Mouse (Mus musculus): Measurements from ENCODE around the gene Tuba1a. TPM values are rescaled to one million over a fixed set of nuclear protein-coding genes. Genes with fewer than 3 reads are reported as not detected.
"Not testable (repeated sequence)": the region's sequence is repeated elsewhere in the genome, so short reads cannot be mapped to it uniquely, and the experiment has no call there.

The Tuba1a gene
- polyA plus RNA-seq, 1 experiment from 2014 or later: 895 TPM

GRCm38 (mm10) chr15:98957475-98957874 lies 4.0 kb upstream of the Tuba1a start:
- Histone ChIP-seq H3K4me2 (ENCODE audit: low read depth, low read length) (no peak overlapping the region), H3K27me3 (replicated peaks; ENCODE audit: control insufficient read depth, insufficient read depth, low read length) (no peaks in the 10 kb centered on the region), H3K4me3 (ENCODE audit: low read length) (no peak overlapping the region), H3K9ac (ENCODE audit: low read depth, low read length) (no peak overlapping the region), H3K36me3 (ENCODE audit: control insufficient read depth, insufficient read depth, low read length) (no peaks in the 10 kb centered on the region), H3K4me1 (ENCODE audit: control insufficient read depth, insufficient read depth, low read length) (no peaks in the 10 kb centered on the region), H3K27ac (ENCODE audit: low read length) (no peak overlapping the region), H3K9me3 (ENCODE audit: control insufficient read depth, low read length) (no peaks in the 10 kb centered on the region)
- no peak for ATAC-seq
- WGBS: 71% methylated on average over 5 of the region's 5 CpGs

GRCm38 (mm10) chr15:98956000-98956399 lies 2.5 kb upstream of the Tuba1a start:
- no peak overlapping the region for H3K9ac ChIP-seq (ENCODE audit: low read depth, low read length)
- 89% methylated on average over 4 of the region's 4 CpGs for WGBS
- H3K9me3 ChIP-seq (ENCODE audit: control insufficient read depth, low read length): no peaks in the 10 kb centered on the region
- no peaks in the 10 kb centered on the region for H3K27me3 ChIP-seq (replicated peaks; ENCODE audit: control insufficient read depth, insufficient read depth, low read length)
- no peak overlapping the region for H3K4me2 ChIP-seq (ENCODE audit: low read depth, low read length)
- no peak overlapping the region for H3K4me3 ChIP-seq (ENCODE audit: low read length)
- ATAC-seq: no peak
- no peaks in the 10 kb centered on the region for H3K4me1 ChIP-seq (ENCODE audit: control insufficient read depth, insufficient read depth, low read length)
- H3K27ac ChIP-seq (ENCODE audit: low read length): no peak overlapping the region
- no peaks in the 10 kb centered on the region for H3K36me3 ChIP-seq (ENCODE audit: control insufficient read depth, insufficient read depth, low read length)

- no peak overlapping the region for H3K27ac ChIP-seq (ENCODE audit: low read length)
- no peak overlapping the region for H3K4me2 ChIP-seq (ENCODE audit: low read depth, low read length)
- H3K27me3 ChIP-seq (replicated peaks; ENCODE audit: control insufficient read depth, insufficient read depth, low read length): no peaks in the 10 kb centered on the region
- no peak for ATAC-seq
- no peak overlapping the region for H3K9ac ChIP-seq (ENCODE audit: low read depth, low read length)
- WGBS: 79% methylated on average over 4 of the region's 4 CpGs
- H3K4me1 ChIP-seq (ENCODE audit: control insufficient read depth, insufficient read depth, low read length): no peaks in the 10 kb centered on the region
- H3K4me3 ChIP-seq (ENCODE audit: low read length): no peak overlapping the region
- no peaks in the 10 kb centered on the region for H3K36me3 ChIP-seq (ENCODE audit: control insufficient read depth, insufficient read depth, low read length)
- H3K9me3 ChIP-seq (ENCODE audit: control insufficient read depth, low read length): no peaks in the 10 kb centered on the region
These were observed 1.8 kb upstream of the Tuba1a start for GRCm38 (mm10) chr15:98955324-98955723.

GRCm38 (mm10) chr15:98954425-98955253 lies 1.1 kb upstream of the Tuba1a start:
- ATAC-seq: no peak
- 33% methylated on average over 14 of the region's 14 CpGs for WGBS
- H3K36me3 ChIP-seq (ENCODE audit: control insufficient read depth, insufficient read depth, low read length): no peaks in the 10 kb centered on the region
- H3K9me3 ChIP-seq (ENCODE audit: control insufficient read depth, low read length): no peaks in the 10 kb centered on the region
- H3K4me2 ChIP-seq (ENCODE audit: low read depth, low read length): peak overlapping the region; percentile 11; the same call in 1 of the 2 replicates
- H3K27me3 ChIP-seq (replicated peaks; ENCODE audit: control insufficient read depth, insufficient read depth, low read length): no peaks in the 10 kb centered on the region
- peak overlapping the region; percentile 9; the same call in 1 of the 2 replicates for H3K9ac ChIP-seq (ENCODE audit: low read depth, low read length)
- no peaks in the 10 kb centered on the region for H3K4me1 ChIP-seq (ENCODE audit: control insufficient read depth, insufficient read depth, low read length)
- no peak overlapping the region for H3K4me3 ChIP-seq (ENCODE audit: low read length)
- peak overlapping the region; percentile 62 for H3K27ac ChIP-seq (ENCODE audit: low read length)

- Histone ChIP-seq H3K9ac (ENCODE audit: low read depth, low read length) (peak overlapping the region; percentile 86), H3K4me3 (ENCODE audit: low read length) (peak overlapping the region; percentile 81), H3K4me1 (ENCODE audit: control insufficient read depth, insufficient read depth, low read length) (no peaks in the 10 kb centered on the region), H3K27ac (ENCODE audit: low read length) (peak overlapping the region; percentile 91), H3K27me3 (replicated peaks; ENCODE audit: control insufficient read depth, insufficient read depth, low read length) (no peaks in the 10 kb centered on the region), H3K36me3 (ENCODE audit: control insufficient read depth, insufficient read depth, low read length) (no peaks in the 10 kb centered on the region), H3K4me2 (ENCODE audit: low read depth, low read length) (peak overlapping the region; percentile 69), H3K9me3 (ENCODE audit: control insufficient read depth, low read length) (no peaks in the 10 kb centered on the region)
- ATAC-seq: peak; percentile 81
- WGBS: under 1% methylated on average over 41 of the region's 41 CpGs
These were observed 627 bp downstream of the Tuba1a start for GRCm38 (mm10) chr15:98952751-98953400.

- no peak for ATAC-seq
- WGBS: 22% methylated on average over 5 of the region's 5 CpGs
- 0 out of 2 replicates have a peak overlapping the region, but pooled peaks have one; percentile 49 for H3K27ac ChIP-seq (ENCODE audit: low read length)
These were observed 1.4 kb downstream of the Tuba1a start for GRCm38 (mm10) chr15:98952063-98952455.

GRCm38 (mm10) chr15:98951122-98952062 lies 2.1 kb downstream of the Tuba1a start:
- H3K4me2 ChIP-seq (ENCODE audit: low read depth, low read length): peak overlapping the region; percentile 69
- H3K9ac ChIP-seq (ENCODE audit: low read depth, low read length): peak overlapping the region; percentile 55; the same call in 1 of the 2 replicates
- not testable (repeated sequence) for H3K4me1 ChIP-seq (ENCODE audit: control insufficient read depth, insufficient read depth, low read length); H3K36me3 ChIP-seq (ENCODE audit: control insufficient read depth, insufficient read depth, low read length); H3K27ac ChIP-seq (ENCODE audit: low read length); ATAC-seq; H3K27me3 ChIP-seq (replicated peaks; ENCODE audit: control insufficient read depth, insufficient read depth, low read length); H3K9me3 ChIP-seq (ENCODE audit: control insufficient read depth, low read length)
- H3K4me3 ChIP-seq (ENCODE audit: low read length): peak overlapping the region; percentile 44
- WGBS: 75% methylated on average over 11 of the region's 15 CpGs

More at GRCm38 (mm10) chr15:98952063-98952455, 1.4 kb downstream of the Tuba1a start:
- H3K4me3 ChIP-seq (ENCODE audit: low read length): peak overlapping the region; percentile 44
- peak overlapping the region; percentile 69 for H3K4me2 ChIP-seq (ENCODE audit: low read depth, low read length)
- H3K36me3 ChIP-seq (ENCODE audit: control insufficient read depth, insufficient read depth, low read length): no peaks in the 10 kb centered on the region
- H3K9me3 ChIP-seq (ENCODE audit: control insufficient read depth, low read length): no peaks in the 10 kb centered on the region
- no peaks in the 10 kb centered on the region for H3K4me1 ChIP-seq (ENCODE audit: control insufficient read depth, insufficient read depth, low read length)
- no peaks in the 10 kb centered on the region for H3K27me3 ChIP-seq (replicated peaks; ENCODE audit: control insufficient read depth, insufficient read depth, low read length)
- H3K9ac ChIP-seq (ENCODE audit: low read depth, low read length): peak overlapping the region; percentile 55

GRCm38 (mm10) chr15:98949607-98949892 lies 4.0 kb downstream of the Tuba1a start:
- Histone ChIP-seq H3K36me3 (ENCODE audit: control insufficient read depth, insufficient read depth, low read length) (no peaks in the 10 kb centered on the region), H3K9me3 (ENCODE audit: control insufficient read depth, low read length) (no peaks in the 10 kb centered on the region), H3K4me3 (ENCODE audit: low read length) (no peak overlapping the region), H3K27me3 (replicated peaks; ENCODE audit: control insufficient read depth, insufficient read depth, low read length) (no peaks in the 10 kb centered on the region), H3K4me1 (ENCODE audit: control insufficient read depth, insufficient read depth, low read length) (no peaks in the 10 kb centered on the region), H3K9ac (ENCODE audit: low read depth, low read length) (no peak overlapping the region), H3K4me2 (ENCODE audit: low read depth, low read length) (no peak overlapping the region), H3K27ac (ENCODE audit: low read length) (no peak overlapping the region)
- ATAC-seq: no peak
- WGBS: 57% methylated on average over 3 of the region's 3 CpGs

Measured in intestine, embryonic 16.5 days (tissue).